Mouse (Mus musculus): ENCODE data around the gene Dnajc21. TPM values are rescaled to one million over a fixed set of nuclear protein-coding genes. Genes with fewer than 3 reads are reported as not detected.

The Dnajc21 gene
- polyA plus RNA-seq (2017; shearing (Covaris generic)) = 10 to 100 TPM; 29.2 to 34.7 TPM

DNA sequence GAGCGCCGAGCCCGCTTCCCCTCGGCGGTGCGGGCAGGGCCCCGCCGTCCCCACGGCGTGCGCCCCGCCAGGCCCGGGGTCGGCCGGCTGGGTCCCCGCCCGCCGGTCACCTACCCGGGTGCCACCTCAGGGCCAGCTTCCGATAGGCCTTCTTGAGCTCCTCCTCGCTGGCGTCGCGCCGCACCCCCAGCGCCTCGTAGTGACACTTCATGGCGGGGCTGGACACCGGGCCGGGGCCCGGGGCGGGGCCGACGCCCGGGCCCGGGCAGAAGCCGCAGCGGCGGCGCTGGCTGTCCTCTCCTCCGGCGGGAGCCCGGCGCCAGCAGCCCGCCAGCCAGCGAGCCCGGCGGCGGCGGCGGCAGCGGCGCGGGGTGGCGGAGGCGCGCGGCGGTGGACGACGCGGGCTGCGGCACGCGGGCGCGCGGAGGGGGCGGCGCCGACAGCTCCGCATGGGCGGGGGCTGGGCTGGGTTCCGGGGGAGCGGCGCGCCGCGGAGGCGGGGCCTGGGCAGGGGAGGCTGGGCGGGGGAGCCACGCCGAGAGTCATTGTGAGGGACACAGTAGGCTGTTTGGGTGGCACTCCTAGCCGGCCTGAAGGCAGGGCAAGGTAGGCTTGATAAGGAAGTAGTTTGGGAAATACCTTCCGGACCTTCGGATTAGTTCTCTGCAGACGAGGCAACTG is at the start of gene Dnajc21:
Gene Dnajc21, minus strand, starts transcription at position 366 of the 681 bp plus-strand sequence.

DNA sequence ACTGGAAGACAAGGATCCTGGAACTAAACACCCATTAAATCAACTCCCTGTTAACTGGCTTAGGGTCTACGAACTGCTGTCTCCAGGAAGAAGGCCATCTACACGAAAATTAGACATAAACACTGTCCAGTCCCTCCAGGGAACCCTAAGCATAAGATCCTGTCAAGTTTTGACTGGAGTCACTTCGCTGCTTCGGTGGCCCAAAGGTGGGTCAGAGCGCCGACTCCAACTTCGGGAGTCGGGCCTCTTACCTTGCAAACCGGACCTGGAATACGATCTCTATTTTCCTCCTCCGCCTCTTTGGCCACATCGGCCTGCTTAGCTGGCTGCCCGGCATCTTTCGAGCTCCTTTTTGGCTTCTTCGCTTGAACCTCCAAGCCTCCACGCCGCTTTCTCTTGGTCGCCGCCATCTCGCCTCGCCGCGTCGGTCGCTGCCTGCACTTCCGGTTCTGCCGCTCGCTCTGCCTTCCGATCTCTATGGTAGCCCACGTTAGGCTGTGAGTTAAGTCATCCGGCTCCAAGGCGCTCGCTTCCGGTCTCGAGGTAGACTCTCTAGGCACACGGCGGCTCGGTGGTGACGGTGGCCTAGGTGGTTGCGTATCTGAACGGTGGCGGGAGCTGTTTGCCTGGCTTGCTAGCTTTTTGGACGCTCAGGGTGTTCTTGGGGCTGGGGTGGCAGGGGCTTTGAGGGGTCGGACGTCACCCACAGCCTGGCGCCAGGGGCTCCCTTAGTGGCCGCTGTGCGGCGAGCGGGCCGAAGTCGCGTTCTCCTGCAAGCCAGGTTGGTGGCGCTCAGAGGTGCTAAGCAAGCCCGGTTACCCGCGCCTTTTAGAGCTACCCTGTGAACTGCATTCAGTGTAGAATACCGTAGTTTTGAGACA is 15.4 kb upstream of the Dnajc21 start, which contains the start of the genes Brix1 and Rad1:
Gene Brix1, minus strand, starts transcription at position 464 of the 881 bp plus-strand sequence.
Gene Rad1, plus strand, starts transcription at position 535 of the 881 bp plus-strand sequence.

Other genes starting within 250 kb of the Dnajc21 start
- gene Gm21973, start 145.1 kb downstream of the Dnajc21 start, polyA plus RNA-seq (2017; shearing (Covaris generic)) = not detected
- gene Agxt2, start 112.0 kb downstream of the Dnajc21 start, polyA plus RNA-seq (2017; shearing (Covaris generic)) = not detected
- gene Brix1, start 15.4 kb upstream of the Dnajc21 start, polyA plus RNA-seq (2017; shearing (Covaris generic)) = 100 to 1,000 TPM in 1 of 2 experiments, 10 to 100 TPM in 1; 83.4 to 125 TPM
- gene Rad1, start 15.5 kb upstream of the Dnajc21 start, polyA plus RNA-seq (2017; shearing (Covaris generic)) = 10 to 100 TPM; 42.4 to 42.8 TPM
- gene Ttc23l, start 88.2 kb upstream of the Dnajc21 start, polyA plus RNA-seq (2017; shearing (Covaris generic)) = not detected
- 1 to 10 TPM; 2.0 to 2.5 TPM for gene Rai14, start 244.1 kb upstream of the Dnajc21 start, polyA plus RNA-seq (2017; shearing (Covaris generic))